ENCODE assay signal across 1 mouse cellular context in genomic region chr2:152332101-152332825, GRCm38 (mm10).
A peak's percentile ranks its signal among the peaks of the same experiment; 100 is the strongest.
TF ChIP-seq lines count a peak whose summit lies in the region.

Rbck1 (minus strand) TSS chr2:152332653.

TF ChIP-seq in CH12.LX, 34 proteins besides CTCF, POLR2A, EP300 and RAD21 (continued from another document):
- TF ChIP-seq TCF12 (IDR thresholded peaks at IDR 0.05; ENCODE audit: low read depth, low read length) (peak; percentile 89), MAFK (IDR thresholded peaks at IDR 0.05; ENCODE audit: insufficient replicate concordance, low read length) (no peak), SIN3A (IDR thresholded peaks at IDR 0.05; ENCODE audit: low read length) (peak; percentile 87; the same call in 1 of the 2 replicates), MXI1 (IDR thresholded peaks at IDR 0.05; ENCODE audit: low read depth, low read length) (peak; percentile 65; the same call in 1 of the 2 replicates), MYC (IDR thresholded peaks at IDR 0.05; ENCODE audit: low read depth, low read length) (peak; percentile 73), ZKSCAN1 (IDR thresholded peaks at IDR 0.05; ENCODE audit: borderline replicate concordance, low read depth, low read length) (no peak), ETS1 (conservative IDR thresholded peaks at IDR 0.05; ENCODE audit: low read depth, low read length) (peak; percentile 57; the same call in 1 of the 2 replicates), TBP (conservative IDR thresholded peaks at IDR 0.05; ENCODE audit: low read depth, low read length) (0 out of 2 replicates have a peak, but pooled peaks have one; percentile 36), ELF1 (IDR thresholded peaks at IDR 0.05; ENCODE audit: low read depth, low read length) (peak; percentile 99), NRF1 (IDR thresholded peaks at IDR 0.05; ENCODE audit: low read depth, low read length) (peak; percentile 46; the same call in 1 of the 2 replicates), MAX (IDR thresholded peaks at IDR 0.05; ENCODE audit: low read length) (peak; percentile 85), HCFC1 (IDR thresholded peaks at IDR 0.05; ENCODE audit: low read depth, low read length) (peak; percentile 89), KAT2A (IDR thresholded peaks at IDR 0.05; ENCODE audit: insufficient replicate concordance, low read length) (peak; percentile 75; the same call in 1 of the 2 replicates), IRF4 (IDR thresholded peaks at IDR 0.05; ENCODE audit: low read depth, low read length) (peak; percentile 71), MAZ (IDR thresholded peaks at IDR 0.05; ENCODE audit: low read depth, low read length) (peak; percentile 60; the same call in 1 of the 2 replicates)
TF ChIP-seq in CH12.LX: peak in this region for 18.
